Mouse (Mus musculus) frontal cortex, postnatal 14 days (tissue): ENCODE results near the gene Rhobtb3.
"Not testable (repeated sequence)": the region's sequence is repeated elsewhere in the genome, so short reads cannot be mapped to it uniquely, and the experiment has no call there.

Experiments
- DNase-seq, 2 experiments: peaks; one replicate each; pipeline ENCODE4 v3.0.0; 2022; ENCODE audit warnings: low spot score in 2 of 2

Rhobtb3 gene

DNA sequence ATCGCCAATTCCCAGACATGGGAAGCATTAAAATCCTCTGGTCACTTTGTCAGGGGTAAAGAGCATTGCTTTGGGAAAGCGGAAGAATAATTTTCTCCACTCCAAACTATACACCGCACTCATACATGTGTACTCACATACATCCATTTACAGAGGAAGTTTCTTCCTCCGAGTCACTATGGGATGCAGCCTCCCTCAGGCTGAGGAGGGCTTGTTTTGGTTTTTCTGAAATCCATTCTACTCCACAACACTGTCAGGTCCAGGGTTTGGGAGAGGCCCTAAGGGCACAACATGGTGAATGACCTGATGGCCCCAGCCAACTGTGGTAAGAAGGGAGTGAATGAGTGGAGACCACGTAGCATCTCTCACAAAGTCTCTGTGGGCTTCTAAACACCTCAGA lies 14.7 kb downstream of the Rhobtb3 start:
- not testable (repeated sequence) for DNase-seq

DNA sequence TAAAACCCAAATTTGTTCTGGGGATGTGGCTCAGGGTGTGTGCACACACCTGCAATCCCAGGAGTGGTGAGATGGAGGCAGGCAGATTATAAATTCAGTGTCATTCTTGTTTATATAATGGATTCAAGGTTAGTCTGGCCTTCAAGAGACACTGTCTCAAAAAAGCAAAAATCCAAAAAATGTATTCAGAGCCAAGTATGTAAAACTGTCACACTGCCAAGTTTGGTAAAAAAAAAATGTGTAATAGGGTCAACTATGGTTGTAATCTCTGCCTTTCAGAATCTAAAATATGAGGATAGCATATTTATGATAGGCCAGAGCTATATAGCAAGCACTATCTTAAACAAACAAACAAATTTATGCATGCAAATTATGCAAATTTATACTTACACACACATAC lies 15.8 kb downstream of the Rhobtb3 start:
- no peak for DNase-seq

DNA sequence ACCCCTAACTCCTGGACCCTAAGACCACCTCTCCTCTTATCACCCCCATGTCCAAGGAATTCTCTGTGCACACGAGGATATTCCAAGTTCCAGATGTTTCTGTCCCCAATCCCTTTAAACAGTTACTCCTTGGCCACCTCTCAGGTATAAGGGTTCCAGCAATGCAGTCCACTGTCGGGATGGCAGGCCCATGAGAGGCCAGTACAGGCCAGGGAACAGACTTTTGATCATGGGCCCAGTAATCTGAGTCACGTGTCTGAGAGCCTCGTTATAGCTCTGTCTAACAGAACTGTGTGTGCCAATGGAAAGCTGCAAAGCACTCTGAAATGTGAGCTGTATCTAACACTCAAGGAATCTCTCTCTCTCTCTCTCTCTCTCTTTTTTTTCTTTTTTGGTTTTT lies 29.6 kb downstream of the Rhobtb3 start:
- no peak for DNase-seq

DNA sequence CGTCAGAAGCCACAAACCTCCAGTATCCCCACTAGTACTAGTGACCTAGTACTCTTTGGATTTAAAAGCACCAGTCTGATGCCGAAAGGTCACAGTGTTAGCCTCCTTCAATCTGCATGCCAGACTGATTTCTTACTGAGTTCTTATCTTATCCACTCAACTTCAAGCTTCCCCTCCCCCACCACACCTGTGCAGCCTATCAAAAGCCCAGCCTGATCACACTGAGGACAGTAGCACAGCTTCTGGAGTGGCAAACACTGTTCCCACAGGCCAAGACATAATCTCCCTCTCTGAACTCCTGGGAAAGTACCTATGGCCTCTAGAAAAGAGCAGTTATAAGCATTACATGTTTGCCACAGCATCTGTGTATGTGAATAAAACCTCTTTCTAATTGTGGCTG lies 35.5 kb downstream of the Rhobtb3 start:
- DNase-seq: no peak

DNA sequence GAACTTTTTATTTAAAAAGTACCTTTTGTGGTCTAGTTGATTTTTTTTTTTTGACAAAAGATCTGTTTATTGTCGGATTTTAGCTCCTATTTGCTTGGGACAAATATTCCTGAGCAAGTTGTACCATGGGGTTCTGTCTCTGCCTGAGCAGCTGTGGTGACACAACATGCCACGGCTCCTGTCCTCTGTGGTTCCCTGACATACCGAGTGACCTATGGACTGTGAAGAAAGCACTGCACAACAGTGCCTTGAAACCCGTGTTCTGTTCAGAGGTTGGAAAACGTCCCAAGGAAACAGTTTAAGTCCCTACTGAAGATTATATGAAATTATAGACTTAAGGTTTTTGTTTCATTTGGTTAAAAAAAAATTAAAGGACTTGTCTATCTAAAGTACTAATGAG lies 36.6 kb downstream of the Rhobtb3 start:
- DNase-seq: no peak

DNA sequence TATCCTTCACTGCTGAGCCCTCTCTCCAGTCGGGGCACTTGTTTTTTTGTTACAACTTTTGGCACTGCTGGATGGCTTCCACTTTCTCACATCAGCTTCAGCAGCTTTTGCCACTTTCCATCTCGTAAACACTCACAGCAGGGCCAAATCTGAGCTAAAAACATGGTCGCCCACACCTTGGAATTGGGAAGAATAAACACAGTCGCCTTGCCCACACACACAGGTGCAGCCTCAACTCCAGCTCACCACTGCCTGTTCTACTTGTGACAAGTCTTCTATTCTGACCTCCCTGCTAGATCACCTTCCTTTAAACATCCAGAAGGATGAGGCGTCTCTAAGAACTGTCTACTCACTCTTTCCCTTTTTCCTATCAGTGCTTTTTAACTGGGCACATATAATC lies 39.1 kb downstream of the Rhobtb3 start:
- DNase-seq: no peak

DNA sequence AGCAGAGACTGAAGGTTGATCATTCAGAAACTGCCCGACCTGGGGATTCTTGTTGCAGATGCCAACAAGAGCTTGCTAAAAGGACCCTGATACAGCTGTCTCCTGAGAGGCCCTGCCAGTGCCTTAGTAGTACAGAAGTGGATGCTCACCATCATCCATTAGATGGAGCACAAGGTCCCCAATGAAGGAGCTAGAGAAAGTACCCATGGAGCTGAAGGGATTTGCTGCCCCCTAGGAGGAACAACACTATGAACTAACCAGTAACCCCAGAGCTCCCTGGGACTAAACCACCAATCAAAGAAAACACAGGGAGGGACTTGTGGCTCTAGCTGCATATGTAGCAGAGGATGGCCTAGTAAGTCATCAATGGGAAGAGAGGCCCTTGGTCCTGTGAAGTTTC lies 42.8 kb downstream of the Rhobtb3 start:
- not testable (repeated sequence) for DNase-seq

DNA sequence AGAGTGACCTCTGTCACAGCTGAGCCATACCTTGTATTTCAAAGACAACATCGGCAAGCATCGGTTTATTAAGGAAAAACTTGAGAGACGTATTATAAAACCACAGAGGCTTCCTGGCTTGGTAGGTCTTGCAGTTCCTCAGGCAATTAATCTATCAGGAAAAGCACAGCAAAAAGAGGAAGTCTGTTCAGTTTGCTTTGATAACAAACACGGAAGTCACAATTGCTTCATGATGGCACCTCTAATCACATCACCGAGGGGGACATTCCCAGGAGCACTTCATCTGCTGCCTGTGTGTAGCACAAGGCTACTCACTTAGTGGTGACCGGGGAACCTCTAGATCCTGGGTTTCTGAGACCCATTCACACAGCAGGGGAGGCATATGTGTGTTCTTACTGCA lies 50.8 kb downstream of the Rhobtb3 start:
- DNase-seq: no peak

DNA sequence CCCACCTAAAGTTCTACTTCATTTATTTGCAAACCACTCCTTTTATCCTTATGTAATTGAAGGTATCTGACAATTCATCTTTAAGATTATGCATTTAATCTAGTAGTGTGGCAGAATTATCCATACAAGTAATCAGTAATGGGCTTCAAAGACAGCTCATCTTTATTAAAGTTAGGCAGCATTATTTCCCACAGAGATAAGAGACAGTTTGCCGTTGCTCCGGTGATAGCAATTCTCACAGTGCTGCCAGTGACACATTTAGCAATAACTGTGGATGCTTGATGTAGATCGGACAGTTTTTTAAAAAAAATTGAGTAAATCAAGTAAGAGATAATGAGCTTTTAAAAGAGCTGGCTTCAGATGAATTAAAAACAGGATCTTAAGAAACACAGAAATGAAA lies 51.4 kb downstream of the Rhobtb3 start:
- no peak for DNase-seq

DNA sequence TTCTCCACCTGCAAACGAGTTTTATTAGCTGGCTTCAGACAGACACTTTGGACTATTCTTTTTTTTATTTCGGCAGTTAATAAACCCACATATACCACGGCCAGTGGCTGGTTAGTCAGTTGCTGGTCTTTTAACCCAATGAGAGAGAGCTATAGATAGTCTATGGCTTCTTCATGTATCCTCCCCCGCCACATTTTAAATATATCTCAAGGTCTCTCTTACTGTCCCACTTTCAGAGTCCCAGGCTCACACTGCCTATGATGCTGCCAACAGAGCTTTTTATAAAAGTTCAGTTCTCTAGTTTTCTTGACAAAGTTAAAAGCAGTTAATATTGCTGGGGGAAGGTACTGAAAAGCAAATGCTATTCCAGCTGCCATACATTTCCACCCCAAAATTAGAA lies 51.9 kb downstream of the Rhobtb3 start:
- DNase-seq: no peak

DNA sequence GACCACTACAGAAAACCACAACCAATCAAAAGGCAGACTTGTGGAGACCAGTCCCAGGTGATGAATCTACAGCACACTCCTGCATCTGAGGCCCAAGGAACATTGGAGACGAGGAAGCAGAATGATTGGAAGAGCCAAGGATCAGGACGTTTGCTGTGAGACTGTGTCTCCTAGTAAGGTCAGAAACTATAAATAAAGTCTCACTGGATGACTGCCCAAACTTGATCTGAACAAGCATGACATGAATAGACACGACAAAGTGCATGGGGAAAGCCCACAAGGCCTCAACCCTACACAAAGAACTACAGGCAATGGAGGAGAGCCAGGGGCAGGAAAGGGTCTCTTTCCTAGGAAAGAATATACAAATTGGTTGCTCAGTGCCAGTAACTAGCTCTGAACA lies 59.9 kb downstream of the Rhobtb3 start:
- no peak for DNase-seq

DNA sequence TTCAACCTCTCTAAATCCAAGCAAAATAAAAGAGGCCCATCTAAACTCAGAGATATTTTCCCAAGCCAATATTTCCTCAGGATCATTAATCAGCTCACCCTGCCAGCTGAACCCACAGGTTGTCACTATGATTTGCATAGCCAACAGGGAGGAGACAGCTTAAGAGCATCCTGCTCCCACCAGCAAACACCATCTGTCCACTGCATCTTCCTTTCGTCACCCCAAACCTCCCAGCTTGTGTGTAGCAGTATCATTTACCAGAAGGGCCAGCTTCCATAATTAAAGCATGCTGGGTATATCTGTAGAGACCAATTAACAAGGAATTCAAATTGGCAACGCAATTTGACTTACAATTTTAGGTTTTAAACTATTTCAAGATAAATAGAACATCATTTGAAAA lies 63.2 kb downstream of the Rhobtb3 start:
- no peak for DNase-seq

DNA sequence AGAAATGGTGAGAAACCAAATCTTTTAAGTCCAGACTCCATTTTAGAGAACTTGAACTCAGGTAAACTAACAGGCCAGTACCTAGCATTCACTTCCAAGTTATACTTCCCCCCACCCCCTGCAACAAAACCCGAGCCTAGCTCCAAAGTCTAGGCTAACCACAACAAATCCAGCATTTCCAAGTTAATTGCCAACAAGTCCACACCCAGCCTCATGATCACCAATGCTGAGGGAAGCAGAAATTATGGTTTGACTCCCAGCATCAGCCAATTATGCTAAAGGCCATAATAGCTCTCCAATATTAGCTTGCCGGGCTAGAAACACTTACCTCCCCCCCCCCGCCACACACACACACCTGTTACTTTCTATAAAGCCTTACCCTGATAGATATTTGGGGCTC lies 64.0 kb downstream of the Rhobtb3 start:
- DNase-seq: no peak

DNA sequence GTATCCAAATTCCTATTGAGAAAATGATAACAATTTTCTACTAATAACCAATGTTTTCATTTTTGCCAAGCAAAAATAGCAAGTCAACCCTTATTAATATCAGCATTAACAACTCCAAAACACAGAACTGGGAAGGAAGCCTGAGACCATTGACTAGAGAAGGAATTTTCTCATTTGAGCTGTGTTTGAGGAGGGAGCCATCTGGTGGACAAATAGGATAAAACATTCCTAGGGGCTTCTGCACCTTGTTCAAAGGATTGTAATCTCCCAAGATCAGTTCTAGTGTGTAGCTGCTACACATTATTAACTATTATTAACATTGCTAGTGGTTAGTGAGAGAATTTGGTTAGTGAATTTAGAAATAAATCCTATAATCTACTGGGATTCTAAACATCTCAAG lies 65.8 kb downstream of the Rhobtb3 start:
- DNase-seq: peak in 1 of 2 experiments; percentile 37

DNA sequence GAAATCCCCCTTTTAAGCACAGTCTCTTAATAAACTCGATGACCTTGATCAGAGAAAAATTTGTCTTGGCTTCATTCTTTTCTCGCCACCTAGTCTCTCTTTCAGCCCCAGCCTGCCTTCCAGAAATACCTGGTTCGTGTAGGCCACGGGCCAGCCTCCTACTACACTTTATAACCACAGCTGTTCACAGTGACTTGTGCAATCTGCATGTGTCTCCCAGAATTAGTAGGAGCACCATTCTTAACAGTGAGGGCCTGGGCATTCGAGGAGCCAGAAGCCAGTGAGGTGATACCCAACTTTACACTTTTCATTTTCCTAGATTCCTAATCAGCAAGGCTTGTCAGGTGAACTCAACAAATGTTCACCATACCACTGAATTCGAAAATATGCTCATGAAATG lies 67.1 kb downstream of the Rhobtb3 start:
- no peak for DNase-seq

DNA sequence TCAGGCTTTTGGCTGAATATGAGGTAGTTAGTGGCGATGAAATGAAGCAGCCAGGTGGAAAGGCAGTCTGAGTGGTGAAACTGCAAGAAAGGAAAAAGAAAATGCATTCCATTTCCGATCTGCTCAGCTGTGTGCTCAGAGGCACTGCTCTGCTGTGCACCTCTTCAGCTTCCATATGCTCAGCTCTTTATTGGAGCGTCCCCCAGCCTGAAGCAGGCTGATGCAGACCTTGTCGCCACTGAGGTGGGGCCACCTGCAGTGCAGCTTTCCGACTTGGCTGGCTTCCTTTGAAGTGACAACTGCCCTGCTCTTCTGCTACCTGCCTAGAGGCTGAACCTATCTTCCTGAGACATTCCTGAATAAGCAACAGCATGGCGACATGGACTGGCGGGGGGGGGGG lies 67.5 kb downstream of the Rhobtb3 start:
- not testable (repeated sequence) for DNase-seq

DNA sequence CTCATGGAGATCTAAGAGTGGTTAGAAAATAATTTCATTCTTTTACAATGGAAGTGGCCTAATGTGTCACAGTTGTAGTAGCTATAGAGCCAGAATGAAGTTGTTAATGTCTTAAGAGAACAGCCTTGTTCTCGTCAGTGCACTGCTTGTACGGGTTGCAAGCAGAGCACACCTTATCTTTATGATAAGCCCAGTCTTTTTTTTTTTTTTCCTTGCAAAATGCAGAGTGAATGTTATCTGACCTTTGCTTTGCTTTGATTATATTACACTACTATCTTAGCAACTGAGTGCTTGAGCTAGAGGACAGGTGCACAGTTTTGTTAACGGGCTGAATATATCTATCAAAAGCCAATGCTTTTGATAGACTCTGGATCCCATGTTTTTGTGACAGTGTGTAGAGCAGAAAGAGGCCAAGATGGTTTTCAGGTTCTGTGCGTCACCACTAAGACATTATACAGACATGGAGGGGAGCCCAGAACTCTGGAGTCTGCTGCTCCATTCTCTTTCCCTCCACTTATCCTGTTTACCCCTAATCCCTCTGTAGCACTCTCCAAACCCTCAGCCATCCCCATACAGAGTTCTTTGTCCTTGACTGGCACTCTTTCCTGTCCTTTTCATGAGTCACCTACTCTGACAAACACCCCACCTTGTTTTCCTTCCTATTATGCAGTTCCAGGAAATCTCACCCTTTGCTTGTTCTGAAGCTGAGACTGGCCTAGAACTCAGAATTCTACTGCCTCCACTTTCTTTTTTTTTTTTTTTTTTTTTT lies 68.9 kb downstream of the Rhobtb3 start:
- DNase-seq: no peak

DNA sequence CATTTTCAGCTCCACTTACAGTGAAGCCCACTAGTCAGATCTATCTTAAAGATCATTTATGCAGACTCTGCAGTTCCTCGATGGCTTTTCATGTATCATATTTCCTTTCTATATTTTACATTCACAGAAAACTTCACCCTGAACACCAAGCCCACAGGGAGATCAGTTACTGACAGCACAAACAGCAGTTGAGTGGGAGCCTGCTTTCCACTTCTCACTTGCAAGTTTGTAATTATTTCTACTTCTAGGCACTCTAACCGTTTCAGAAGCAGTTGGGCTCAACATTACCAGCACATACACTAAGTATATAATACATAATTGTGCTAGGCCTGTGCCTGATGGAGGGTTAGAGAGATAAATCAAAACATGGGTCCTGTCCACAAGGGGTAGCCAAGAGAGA lies 75.8 kb downstream of the Rhobtb3 start:
- no peak for DNase-seq

DNA sequence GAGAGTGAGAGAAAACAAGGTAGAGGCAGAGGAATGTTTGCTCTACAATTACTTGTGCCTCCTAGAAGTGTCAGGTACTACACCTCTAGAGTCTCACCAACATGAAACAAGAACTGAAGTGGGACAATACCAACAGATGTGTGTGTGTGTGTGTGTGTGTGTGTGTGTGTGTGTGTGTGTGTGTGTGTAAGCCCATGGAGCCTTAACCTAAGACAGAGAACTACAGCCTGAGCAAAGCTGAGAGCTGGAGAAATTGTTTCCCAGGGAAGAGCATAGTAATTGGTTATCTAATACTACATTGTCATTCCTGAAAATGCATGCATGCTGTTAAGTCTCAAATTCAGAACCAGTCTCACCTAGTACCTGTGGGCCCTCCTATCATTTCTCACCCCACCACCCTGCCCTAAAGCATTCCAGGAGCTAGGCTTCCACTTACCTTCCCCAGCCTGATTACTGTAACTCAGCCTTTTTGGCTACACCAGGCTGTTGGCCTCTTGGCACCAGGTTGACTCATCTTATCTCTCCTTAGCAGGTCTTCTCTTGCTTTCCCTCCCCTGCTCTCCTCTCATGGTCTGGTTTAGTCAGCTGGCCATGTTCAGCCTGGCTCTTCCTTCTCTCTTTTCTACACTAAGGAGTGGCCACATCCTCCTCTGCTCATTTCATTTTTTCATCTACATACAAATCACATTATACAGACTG lies 78.1 kb downstream of the Rhobtb3 start:
- no peak for DNase-seq

DNA sequence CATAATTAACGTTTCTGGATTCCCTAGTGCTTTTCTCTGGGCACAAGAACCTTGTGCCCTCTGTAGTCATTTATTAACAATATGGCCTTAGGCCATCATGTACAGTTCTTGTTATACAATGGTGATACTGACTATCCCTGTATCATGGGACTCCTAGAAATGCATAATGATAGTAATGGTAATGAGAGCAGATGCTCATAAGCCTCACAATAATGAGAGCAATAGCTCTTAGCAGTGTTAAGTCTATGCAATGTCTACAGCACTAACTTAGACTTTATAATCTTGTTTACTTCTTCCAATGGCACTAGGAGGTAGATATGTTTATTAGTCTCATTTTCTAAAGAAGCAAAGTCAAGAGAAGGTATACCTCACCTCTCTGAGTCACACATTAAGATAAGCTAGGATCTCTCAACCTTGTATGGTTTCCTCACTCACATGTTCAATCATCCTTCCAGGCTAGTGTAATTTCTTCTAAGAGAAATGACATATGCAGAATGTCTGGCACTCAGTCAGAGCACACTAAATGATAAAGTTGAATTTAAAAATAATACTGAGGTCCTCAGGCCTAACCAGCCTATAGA lies 84.4 kb downstream of the Rhobtb3 start:
- DNase-seq: no peak

DNA sequence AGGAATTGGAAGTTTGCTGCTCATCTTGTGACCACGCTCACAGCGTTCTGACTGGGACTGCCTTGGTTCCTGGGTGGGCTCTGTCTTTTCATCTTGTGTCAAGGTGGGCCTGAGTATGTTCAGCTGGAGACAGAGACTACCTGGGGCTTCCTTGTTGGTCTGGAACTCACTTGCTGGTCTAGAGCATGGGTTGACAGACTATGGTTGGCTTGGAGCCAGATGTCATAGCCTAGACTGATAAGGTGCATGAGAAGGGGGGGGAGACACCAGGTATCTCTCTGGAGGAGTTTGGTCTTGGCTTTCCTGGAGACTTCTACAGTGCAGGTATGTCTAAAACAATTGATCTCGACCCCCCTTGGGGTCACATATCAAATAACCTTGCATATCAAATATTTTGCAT lies 90.6 kb downstream of the Rhobtb3 start:
- no peak for DNase-seq

DNA sequence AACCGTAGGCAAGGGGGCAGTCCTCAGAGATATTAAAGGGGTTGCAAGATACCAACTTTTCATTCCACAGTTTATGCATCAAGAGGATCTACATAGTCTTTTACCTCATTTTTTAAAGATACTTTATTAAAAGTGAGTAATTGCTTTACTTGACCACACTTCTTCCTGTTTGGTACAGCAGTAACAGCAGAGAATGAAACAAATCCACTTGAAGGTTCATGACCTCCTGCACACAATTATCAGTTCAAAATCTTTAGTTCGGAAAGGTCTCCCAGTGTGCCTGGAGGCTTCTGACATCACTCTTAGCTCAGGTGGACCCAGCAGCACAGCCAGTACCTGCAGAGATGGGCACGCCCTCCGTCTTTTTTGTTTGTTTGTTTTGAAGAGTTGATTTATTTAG lies 91.7 kb downstream of the Rhobtb3 start:
- no peak for DNase-seq

DNA sequence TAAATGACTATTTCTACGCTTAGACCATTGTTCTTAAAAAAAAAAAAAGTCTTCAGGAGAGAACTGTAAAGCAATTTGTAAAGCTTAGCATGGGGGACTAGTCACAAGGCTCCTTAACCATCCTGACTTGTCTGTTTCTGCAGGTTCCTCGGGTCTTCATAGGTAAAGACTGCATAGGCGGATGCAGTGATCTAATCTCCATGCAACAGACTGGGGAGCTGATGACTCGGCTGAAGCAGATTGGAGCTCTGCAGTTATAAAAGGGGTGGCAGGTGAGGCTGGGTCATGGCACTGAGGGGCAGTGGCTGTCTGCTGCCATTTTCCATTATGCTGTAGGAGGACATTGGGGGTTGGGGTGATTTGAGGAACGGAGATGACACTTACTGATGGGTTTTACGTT lies 96.7 kb downstream of the Rhobtb3 start:
- DNase-seq: no peak
